Mouse (Mus musculus) myocyte (in vitro differentiated cells): Measurements from ENCODE around the gene Lyst. TPM values are rescaled to one million over a fixed set of nuclear protein-coding genes. Genes with fewer than 3 reads are reported as not detected.

Source experiments
- H3K27me3 ChIP-seq: one replicate; pipeline ENCODE4 v1.6.1; 2011; ENCODE audit not compliant: control insufficient read depth, insufficient read depth, insufficient read length
- H3K36me3 ChIP-seq: one replicate; pipeline ENCODE4 v1.6.1; 2011; ENCODE audit not compliant: control insufficient read depth, insufficient read depth
- H3K4me2 ChIP-seq: one replicate; pipeline ENCODE4 v1.6.1; 2011; ENCODE audit warnings: low read depth, control low read depth
- H3K4me3 ChIP-seq: one replicate; pipeline ENCODE4 v1.5.1; 2011; ENCODE audit warnings: mild to moderate bottlenecking, control low read depth, moderate library complexity
- H3K79me2 ChIP-seq: one replicate; pipeline ENCODE4 v1.6.1; 2011; ENCODE audit not compliant: control insufficient read depth, insufficient read depth
- H3ac ChIP-seq: one replicate; pipeline ENCODE4 v1.6.1; 2011; ENCODE audit not compliant: control insufficient read depth, insufficient read length
- CEBPB ChIP-seq: IDR thresholded peaks from 2 replicates; pipeline ENCODE4 v1.6.1; 2011; ENCODE audit warnings: mild to moderate bottlenecking, moderate library complexity; ENCODE audit not compliant: poor library complexity, insufficient read depth, severe bottlenecking
- E2F4 ChIP-seq: IDR thresholded peaks from one replicate; pipeline ENCODE4 v1.6.1; 2011; ENCODE audit warnings: mild to moderate bottlenecking, control low read depth, moderate library complexity; ENCODE audit not compliant: insufficient read depth
- MAX ChIP-seq: IDR thresholded peaks from one replicate; pipeline ENCODE4 v1.6.1; 2011; ENCODE audit warnings: low read depth, mild to moderate bottlenecking, control low read depth
- MYOD1 ChIP-seq, 3 experiments: IDR thresholded peaks; one replicate each; pipeline ENCODE4 v1.6.1; 2011; ENCODE audit warnings: control low read depth in 2 of 3, low read depth in 2 of 3, mild to moderate bottlenecking in 2 of 3, moderate library complexity in 1 of 3; ENCODE audit not compliant: insufficient read length in 2 of 3, control insufficient read depth in 1 of 3
- MYOG ChIP-seq, 3 experiments: IDR thresholded peaks; one replicate each; pipeline ENCODE4 v1.6.1; 2011; ENCODE audit warnings: control low read depth in 2 of 3, low read depth in 2 of 3, mild to moderate bottlenecking in 2 of 3; ENCODE audit not compliant: insufficient read length in 2 of 3, control insufficient read depth in 1 of 3, insufficient read depth in 1 of 3
- POLR2A ChIP-seq: IDR thresholded peaks from one replicate; pipeline ENCODE4 v1.6.1; 2011; ENCODE audit warnings: low read depth, mild to moderate bottlenecking, control low read depth, moderate library complexity; ENCODE audit not compliant: insufficient read length
- POLR2AphosphoS2 ChIP-seq: IDR thresholded peaks from one replicate; pipeline ENCODE4 v1.6.1; 2011; ENCODE audit warnings: low read depth, control low read depth; ENCODE audit not compliant: insufficient read length
- REST ChIP-seq: IDR thresholded peaks from one replicate; pipeline ENCODE4 v1.6.1; 2011; ENCODE audit warnings: mild to moderate bottlenecking, control low read depth, moderate library complexity; ENCODE audit not compliant: insufficient read depth, insufficient read length
- SRF ChIP-seq: IDR thresholded peaks from one replicate; pipeline ENCODE4 v1.6.1; 2011; ENCODE audit warnings: low read depth; ENCODE audit not compliant: control insufficient read depth, insufficient read length
- TCF12 ChIP-seq: IDR thresholded peaks from one replicate; pipeline ENCODE4 v1.6.1; 2011; ENCODE audit warnings: mild to moderate bottlenecking, control low read depth; ENCODE audit not compliant: poor library complexity, insufficient read depth, severe bottlenecking
- TCF3 ChIP-seq: IDR thresholded peaks from one replicate; pipeline ENCODE4 v1.6.1; 2011; ENCODE audit warnings: low read depth, control low read depth; ENCODE audit not compliant: insufficient read length
- USF1 ChIP-seq: IDR thresholded peaks from one replicate; pipeline ENCODE4 v1.6.1; 2011; ENCODE audit warnings: low read depth, mild to moderate bottlenecking, control low read depth, moderate library complexity
- polyA plus RNA-seq: library from polyadenylated mRNA; unstranded; fragments of >200 nt; fragmentation: generic; extraction: Trizol; gene quantifications from one replicate; pipeline ENCODE4 v1.2.1, GENCODE M21; 2012; ENCODE audit warnings: missing spikeins

Gene Lyst
- polyA plus RNA-seq, 1 experiment = 3.6 TPM

DNA sequence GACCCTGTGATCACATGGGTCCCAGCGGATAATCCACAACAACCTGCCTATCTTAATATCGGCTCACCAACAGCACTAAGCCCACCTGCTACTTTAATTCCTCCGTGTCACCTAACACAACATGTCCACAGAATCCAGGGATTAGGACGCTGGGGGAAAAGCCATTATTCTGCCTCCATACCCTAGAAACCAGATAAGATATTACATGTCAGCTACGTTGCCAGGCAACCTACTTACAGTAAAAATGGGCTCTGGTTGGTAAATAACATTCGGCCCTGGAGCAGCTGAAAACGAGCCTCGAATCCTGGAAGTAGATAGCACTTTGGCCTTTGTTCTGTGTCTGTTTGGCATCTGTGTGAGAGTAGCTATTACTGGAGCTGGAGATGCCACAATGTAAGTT, 208.6 kb downstream of the Lyst start:
- H3K27me3 ChIP-seq = no peaks in the 10 kb centered on the region
- TF ChIP-seq REST (no peak), CEBPB (no peak), E2F4 (no peak), TCF3 (no peak), MYOG (IDR thresholded peaks at IDR 0.05; ENCODE audit: control insufficient read depth in 1 of 3, insufficient read depth in 1 of 3, insufficient read length in 2 of 3, low read depth in 2 of 3) (no peak), POLR2AphosphoS2 (no peak)

DNA sequence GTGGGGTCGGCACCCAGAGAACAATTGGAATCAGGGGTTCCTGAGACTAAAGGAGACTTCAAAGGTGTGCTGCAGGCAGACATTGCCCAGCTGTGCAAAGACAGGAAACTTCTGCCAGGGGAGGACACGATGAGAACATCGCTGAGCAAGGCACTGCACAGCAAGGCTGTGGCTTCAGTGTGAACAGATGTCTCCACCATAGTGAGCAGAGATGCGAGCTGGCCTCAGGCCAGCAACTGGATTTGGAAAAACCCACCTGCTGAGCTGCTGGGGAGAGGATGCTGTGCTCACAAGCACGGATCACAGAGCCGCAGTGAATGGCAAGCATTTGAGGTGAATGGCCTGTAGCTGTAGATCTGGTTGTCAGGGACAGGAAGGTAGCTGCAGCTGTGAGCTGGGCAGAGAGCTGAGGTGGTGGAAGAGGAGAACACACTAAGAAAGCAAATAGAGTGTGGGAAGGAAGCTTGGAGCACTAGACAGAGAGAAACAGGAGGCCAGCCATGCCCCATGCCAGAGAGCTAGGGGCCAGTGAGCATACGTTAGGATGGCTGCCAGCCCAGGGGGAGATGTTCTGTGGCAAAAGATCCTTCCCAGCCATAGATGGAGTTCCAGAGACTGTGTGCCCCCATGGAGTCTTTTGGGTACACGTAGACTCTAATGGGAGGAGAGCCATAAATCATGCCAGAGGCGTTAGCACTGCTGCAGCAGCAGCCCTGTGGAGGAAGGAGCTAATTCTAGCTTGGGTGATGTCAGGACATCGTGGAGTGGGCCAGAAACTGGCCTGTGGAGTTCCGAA, 218.3 kb downstream of the Lyst start:
- no peaks in the 10 kb centered on the region for H3K79me2 ChIP-seq
- no peaks in the 10 kb centered on the region for H3K36me3 ChIP-seq
- no peak overlapping the region for H3K4me2 ChIP-seq
- H3ac ChIP-seq = no peak overlapping the region
- no peak overlapping the region for H3K4me3 ChIP-seq
- no peak for TF ChIP-seq TCF12
- no peak for TF ChIP-seq MAX
- TF ChIP-seq MYOG (IDR thresholded peaks at IDR 0.05; ENCODE audit: control insufficient read depth in 1 of 3, insufficient read depth in 1 of 3, insufficient read length in 2 of 3, low read depth in 2 of 3) = no peak
- no peak for TF ChIP-seq TCF3
- no peak for TF ChIP-seq POLR2A
- no peak for TF ChIP-seq POLR2AphosphoS2
- TF ChIP-seq SRF = no peak
- no peak for TF ChIP-seq REST
- no peak for TF ChIP-seq CEBPB
- no peak for TF ChIP-seq USF1
- no peaks in the 10 kb centered on the region for H3K27me3 ChIP-seq

More for the DNA sequence above, 208.6 kb downstream of the Lyst start:
- H3K4me3 ChIP-seq = no peak overlapping the region
- no peaks in the 10 kb centered on the region for H3K79me2 ChIP-seq
- H3K36me3 ChIP-seq = no peaks in the 10 kb centered on the region
- no peak overlapping the region for H3K4me2 ChIP-seq
- no peak overlapping the region for H3ac ChIP-seq

DNA sequence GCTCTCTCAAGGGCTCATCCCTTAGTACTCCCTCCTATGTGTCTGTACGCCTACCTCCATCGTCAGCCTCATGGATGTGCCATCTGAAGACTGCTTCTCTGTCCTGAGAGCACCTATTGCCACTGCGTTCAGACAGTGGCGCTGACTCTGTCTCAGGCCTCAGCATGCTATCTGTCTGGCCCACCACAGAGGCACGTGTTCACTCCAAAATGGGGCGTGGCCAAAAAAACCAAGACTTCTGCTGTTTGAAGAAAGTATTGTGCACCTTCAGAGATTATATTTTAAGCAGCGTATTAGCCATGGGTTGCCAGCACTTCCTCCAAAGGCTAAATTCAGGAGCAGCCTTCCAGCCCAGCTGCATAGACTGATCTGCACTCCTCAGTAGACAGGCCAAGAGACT, 220.7 kb downstream of the Lyst start:
- no peak overlapping the region for H3ac ChIP-seq
- H3K36me3 ChIP-seq = no peaks in the 10 kb centered on the region
- H3K79me2 ChIP-seq = no peaks in the 10 kb centered on the region
- H3K27me3 ChIP-seq = no peaks in the 10 kb centered on the region
- no peak overlapping the region for H3K4me3 ChIP-seq
- H3K4me2 ChIP-seq = no peak overlapping the region
- TF ChIP-seq MYOG (IDR thresholded peaks at IDR 0.05; ENCODE audit: control insufficient read depth in 1 of 3, insufficient read depth in 1 of 3, insufficient read length in 2 of 3, low read depth in 2 of 3) = no peak
- TF ChIP-seq CEBPB = no peak
- no peak for TF ChIP-seq MYOD1 (IDR thresholded peaks at IDR 0.05; ENCODE audit: control insufficient read depth in 1 of 3, insufficient read length in 2 of 3, low read depth in 2 of 3)
- no peak for TF ChIP-seq TCF3

DNA sequence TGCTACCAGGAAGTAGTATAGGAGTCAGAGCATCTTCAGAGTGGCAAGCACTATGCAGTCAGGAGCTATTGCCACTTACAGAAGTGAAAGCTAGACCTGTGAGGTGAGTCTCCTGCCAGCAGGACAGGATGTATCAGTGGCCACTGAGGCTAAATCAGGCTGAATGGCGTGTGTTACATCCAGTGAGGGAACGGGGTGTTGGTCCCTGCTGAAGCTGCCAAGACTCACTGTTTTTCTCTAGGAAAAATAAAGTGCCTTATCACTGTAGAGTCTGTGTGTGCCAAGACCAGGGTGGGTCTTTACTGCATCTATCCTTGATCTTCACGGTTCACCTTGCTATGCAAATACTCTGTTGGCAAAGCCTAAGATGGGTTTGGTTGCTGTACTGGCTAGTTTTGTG, 228.5 kb downstream of the Lyst start:
- no peak for TF ChIP-seq USF1
- Histone ChIP-seq H3K36me3 (no peaks in the 10 kb centered on the region), H3K79me2 (no peaks in the 10 kb centered on the region), H3K4me2 (no peak overlapping the region), H3K4me3 (no peak overlapping the region), H3K27me3 (peaks cover 6% of the 10 kb centered on the region), H3ac (no peak overlapping the region)

DNA sequence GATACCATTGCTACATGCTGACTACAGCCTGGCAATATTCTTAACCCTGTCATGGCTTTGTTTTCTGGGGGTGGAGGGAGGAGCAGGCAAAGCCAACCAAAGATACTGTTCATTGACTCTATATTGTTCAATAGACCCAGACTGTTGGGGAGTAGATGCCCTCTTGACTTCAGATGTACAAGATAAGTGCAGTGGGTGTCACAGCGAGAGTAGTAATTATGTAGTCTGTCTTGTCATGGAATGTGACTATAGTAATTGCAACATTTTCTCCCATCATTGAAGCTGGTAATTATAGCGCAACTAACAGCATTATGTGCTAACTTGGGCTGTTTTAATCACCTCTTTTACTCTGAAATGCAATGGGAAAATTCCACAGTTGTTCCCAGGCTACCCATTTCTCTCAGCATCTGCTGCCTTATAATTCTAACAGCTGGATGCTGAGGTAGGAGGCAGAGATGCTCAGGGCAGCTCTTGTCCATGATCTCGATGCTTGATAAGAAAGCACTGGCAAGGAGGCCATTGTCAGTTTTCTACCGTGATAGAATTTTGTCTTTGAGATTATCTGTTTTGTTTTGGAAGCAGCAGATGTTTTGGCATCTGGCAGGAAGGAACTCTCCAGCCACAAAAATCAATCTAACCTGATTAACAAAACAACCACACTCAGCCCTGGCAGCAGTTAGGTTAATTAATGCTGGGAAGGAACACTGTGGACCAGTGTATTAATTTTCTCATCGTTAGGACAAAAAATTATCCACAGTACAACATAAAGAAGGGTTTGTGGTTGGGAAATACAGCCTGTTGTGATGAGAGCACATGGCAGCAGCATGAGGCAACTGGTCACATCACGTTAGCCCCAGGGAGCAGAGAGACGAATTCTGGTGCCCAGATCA, 230.3 kb downstream of the Lyst start:
- TF ChIP-seq REST (no peak), POLR2AphosphoS2 (no peak), MYOD1 (IDR thresholded peaks at IDR 0.05; ENCODE audit: control insufficient read depth in 1 of 3, insufficient read length in 2 of 3, low read depth in 2 of 3) (no peak), MYOG (IDR thresholded peaks at IDR 0.05; ENCODE audit: control insufficient read depth in 1 of 3, insufficient read depth in 1 of 3, insufficient read length in 2 of 3, low read depth in 2 of 3) (no peak), E2F4 (no peak), MAX (no peak), TCF12 (no peak), USF1 (no peak), CEBPB (no peak), TCF3 (no peak)
- H3ac ChIP-seq = no peak overlapping the region
- no peaks in the 10 kb centered on the region for H3K79me2 ChIP-seq
- H3K36me3 ChIP-seq = no peaks in the 10 kb centered on the region
- H3K4me2 ChIP-seq = no peak overlapping the region
- peaks cover 6% of the 10 kb centered on the region for H3K27me3 ChIP-seq
- H3K4me3 ChIP-seq = no peak overlapping the region
